Mouse (Mus musculus) frontal cortex, adult 2 months (tissue): Measurements from ENCODE around the gene Pidd1. TPM values are rescaled to one million over a fixed set of nuclear protein-coding genes. Genes with fewer than 3 reads are reported as not detected.

Experiments
- DNase-seq, 2 experiments: peaks; one replicate each; pipeline ENCODE4 v3.0.0; 2022; ENCODE audit warnings: low spot score in 1 of 2; ENCODE audit errors: extremely low spot score in 1 of 2
- polyA plus RNA-seq: library from polyadenylated mRNA; depleted of rRNA; stranded (reverse); fragments of >200 nt; gene quantifications from 2 replicates; pipeline ENCODE4 v1.2.3, GENCODE M21; 2012; rRNA removed

The Pidd1 gene
- polyA plus RNA-seq, 1 experiment, result 3.5 TPM

- no peak for DNase-seq
Observed at GRCm38 (mm10) chr7:141388487-141389109, 55.2 kb downstream of the Pidd1 start.

Other genes starting within 250 kb of the Pidd1 start
- gene Lrrc56, start 249.9 kb downstream of the Pidd1 start, polyA plus RNA-seq, result 4.8 and 5.5 TPM in 2 replicates
- 0.17 and 0.20 TPM in 2 replicates for gene Lmntd2, start 229.9 kb downstream of the Pidd1 start, polyA plus RNA-seq
- 1.8 and 2.3 TPM in 2 replicates for gene Rassf7, start 228.2 kb downstream of the Pidd1 start, polyA plus RNA-seq
- gene Phrf1, start 215.2 kb downstream of the Pidd1 start, polyA plus RNA-seq, result 31.0 and 35.1 TPM in 2 replicates
- gene Irf7, start 177.5 kb downstream of the Pidd1 start, polyA plus RNA-seq, result 7.7 and 8.6 TPM in 2 replicates
- gene Cdhr5, start 167.2 kb downstream of the Pidd1 start, polyA plus RNA-seq, result not detected in 2 replicates
- 12.4 and 29.9 TPM in 2 replicates for gene Sct, start 164.9 kb downstream of the Pidd1 start, polyA plus RNA-seq
- 0.44 and 0.48 TPM in 2 replicates for gene Drd4, start 152.0 kb downstream of the Pidd1 start, polyA plus RNA-seq
- gene Deaf1, start 116.3 kb downstream of the Pidd1 start, polyA plus RNA-seq, result 43.0 and 43.8 TPM in 2 replicates
- 60.4 and 64.8 TPM in 2 replicates for gene Tmem80, start 116.3 kb downstream of the Pidd1 start, polyA plus RNA-seq
- gene Eps8l2, start 105.1 kb downstream of the Pidd1 start, polyA plus RNA-seq, result 4.4 and 5.5 TPM in 2 replicates
- 151 and 152 TPM in 2 replicates for gene Taldo1, start 51.8 kb downstream of the Pidd1 start, polyA plus RNA-seq
- 49.9 and 55.6 TPM in 2 replicates for gene Gatd1, start 29.9 kb downstream of the Pidd1 start, polyA plus RNA-seq
- 204 and 235 TPM in 2 replicates for gene Cend1, start 14.5 kb downstream of the Pidd1 start, polyA plus RNA-seq
- 227 and 251 TPM in 2 replicates for gene Slc25a22, start 6.1 kb downstream of the Pidd1 start, polyA plus RNA-seq
- gene Rplp2, start 3.3 kb upstream of the Pidd1 start, polyA plus RNA-seq, result 556 and 592 TPM in 2 replicates
- gene Pnpla2, start 11.2 kb upstream of the Pidd1 start, polyA plus RNA-seq, result 27.5 and 29.8 TPM in 2 replicates
- gene Cracr2b, start 17.1 kb upstream of the Pidd1 start, polyA plus RNA-seq, result 5.1 and 8.7 TPM in 2 replicates
- gene Cd151, start 23.4 kb upstream of the Pidd1 start, polyA plus RNA-seq, result 61.0 and 61.7 TPM in 2 replicates
- gene Polr2l, start 31.1 kb upstream of the Pidd1 start, polyA plus RNA-seq, result 41.5 and 47.6 TPM in 2 replicates
- gene Tspan4, start 31.2 kb upstream of the Pidd1 start, polyA plus RNA-seq, result 38.7 and 40.9 TPM in 2 replicates
- 35.8 and 46.7 TPM in 2 replicates for gene Chid1, start 95.8 kb upstream of the Pidd1 start, polyA plus RNA-seq
- 94.5 and 96.8 TPM in 2 replicates for gene Ap2a2, start 118.1 kb upstream of the Pidd1 start, polyA plus RNA-seq
- gene Muc6, start 211.3 kb upstream of the Pidd1 start, polyA plus RNA-seq, result 0.08 TPM in 2 replicates
- 0.58 and 2.8 TPM in 2 replicates for gene Muc2, start 246.3 kb upstream of the Pidd1 start, polyA plus RNA-seq